Mouse (Mus musculus): Measurements from ENCODE around the gene Jarid2. TPM values are rescaled to one million over a fixed set of nuclear protein-coding genes. Genes with fewer than 3 reads are reported as not detected.

Jarid2 gene
- polyA plus RNA-seq, 1 experiment from 2014 or later, result 21.6 TPM

GRCm38 (mm10) chr13:44734441-44734840 lies 5.2 kb downstream of the Jarid2 start:
- Histone ChIP-seq H3K9me3 (replicated peaks; ENCODE audit: control insufficient read depth, low read length) (no peaks in the 10 kb centered on the region), H3K27me3 (ENCODE audit: control insufficient read depth, insufficient read depth, low read length) (no peaks in the 10 kb centered on the region), H3K4me1 (ENCODE audit: control insufficient read depth, insufficient read depth, low read length) (peaks cover 24% of the 10 kb centered on the region), H3K9ac (ENCODE audit: low read length) (peak overlapping the region; percentile 88), H3K4me2 (ENCODE audit: low read depth, low read length) (peak overlapping the region; percentile 83), H3K36me3 (ENCODE audit: control insufficient read depth, insufficient read depth) (no peaks in the 10 kb centered on the region), H3K4me3 (ENCODE audit: low read length) (peak overlapping the region; percentile 76), H3K27ac (ENCODE audit: low read length) (peak overlapping the region; percentile 95)
- 47% methylated on average over 5 of the region's 5 CpGs for WGBS
- ATAC-seq (replicated peaks; ENCODE audit: extremely low read depth, insufficient read depth, low FRiP score), result no peak

GRCm38 (mm10) chr13:44735088-44735690 lies 5.9 kb downstream of the Jarid2 start:
- no peaks in the 10 kb centered on the region for H3K9me3 ChIP-seq (replicated peaks; ENCODE audit: control insufficient read depth, low read length)
- no peak overlapping the region for H3K9ac ChIP-seq (ENCODE audit: low read length)
- H3K27me3 ChIP-seq (ENCODE audit: control insufficient read depth, insufficient read depth, low read length), result no peaks in the 10 kb centered on the region
- 21% methylated on average over 1 of the region's 1 CpGs for WGBS
- H3K4me3 ChIP-seq (ENCODE audit: low read length), result no peak overlapping the region
- no peak for ATAC-seq (replicated peaks; ENCODE audit: extremely low read depth, insufficient read depth, low FRiP score)
- peaks cover 22% of the 10 kb centered on the region for H3K4me1 ChIP-seq (ENCODE audit: control insufficient read depth, insufficient read depth, low read length)
- H3K4me2 ChIP-seq (ENCODE audit: low read depth, low read length), result no peak overlapping the region
- no peaks in the 10 kb centered on the region for H3K36me3 ChIP-seq (ENCODE audit: control insufficient read depth, insufficient read depth)
- peak overlapping the region; percentile 7; the same call in 1 of the 2 replicates for H3K27ac ChIP-seq (ENCODE audit: low read length)

- H3K4me1 ChIP-seq (ENCODE audit: control insufficient read depth, insufficient read depth, low read length), result peaks cover 25% of the 10 kb centered on the region
- WGBS, result 58% methylated on average over 1 of the region's 1 CpGs
These were observed 8.0 kb downstream of the Jarid2 start for GRCm38 (mm10) chr13:44737297-44737696.

GRCm38 (mm10) chr13:44751780-44752179 lies 22.5 kb downstream of the Jarid2 start:
- 74% methylated on average over 3 of the region's 3 CpGs for WGBS
- no peaks in the 10 kb centered on the region for H3K27me3 ChIP-seq (ENCODE audit: control insufficient read depth, insufficient read depth, low read length)
- no peak overlapping the region for H3K27ac ChIP-seq (ENCODE audit: low read length)
- no peak for ATAC-seq (replicated peaks; ENCODE audit: extremely low read depth, insufficient read depth, low FRiP score)
- peaks cover 25% of the 10 kb centered on the region for H3K4me1 ChIP-seq (ENCODE audit: control insufficient read depth, insufficient read depth, low read length)
- H3K36me3 ChIP-seq (ENCODE audit: control insufficient read depth, insufficient read depth), result no peaks in the 10 kb centered on the region
- H3K9me3 ChIP-seq (replicated peaks; ENCODE audit: control insufficient read depth, low read length), result no peaks in the 10 kb centered on the region
- H3K4me3 ChIP-seq (ENCODE audit: low read length), result no peak overlapping the region
- H3K4me2 ChIP-seq (ENCODE audit: low read depth, low read length), result no peak overlapping the region
- H3K9ac ChIP-seq (ENCODE audit: low read length), result no peak overlapping the region

More at GRCm38 (mm10) chr13:44737297-44737696, 8.0 kb downstream of the Jarid2 start:
- no peak for ATAC-seq (replicated peaks; ENCODE audit: extremely low read depth, insufficient read depth, low FRiP score)
- Histone ChIP-seq H3K9me3 (replicated peaks; ENCODE audit: control insufficient read depth, low read length) (no peaks in the 10 kb centered on the region), H3K27ac (ENCODE audit: low read length) (no peak overlapping the region), H3K4me2 (ENCODE audit: low read depth, low read length) (no peak overlapping the region), H3K4me3 (ENCODE audit: low read length) (no peak overlapping the region), H3K27me3 (ENCODE audit: control insufficient read depth, insufficient read depth, low read length) (no peaks in the 10 kb centered on the region), H3K36me3 (ENCODE audit: control insufficient read depth, insufficient read depth) (no peaks in the 10 kb centered on the region), H3K9ac (ENCODE audit: low read length) (no peak overlapping the region)

- Histone ChIP-seq H3K4me1 (ENCODE audit: control insufficient read depth, insufficient read depth, low read length) (peaks cover 13% of the 10 kb centered on the region), H3K27me3 (ENCODE audit: control insufficient read depth, insufficient read depth, low read length) (no peaks in the 10 kb centered on the region), H3K9me3 (replicated peaks; ENCODE audit: control insufficient read depth, low read length) (no peaks in the 10 kb centered on the region), H3K4me2 (ENCODE audit: low read depth, low read length) (no peak overlapping the region), H3K9ac (ENCODE audit: low read length) (no peak overlapping the region), H3K27ac (ENCODE audit: low read length) (no peak overlapping the region), H3K36me3 (ENCODE audit: control insufficient read depth, insufficient read depth) (no peaks in the 10 kb centered on the region), H3K4me3 (ENCODE audit: low read length) (no peak overlapping the region)
- ATAC-seq (replicated peaks; ENCODE audit: extremely low read depth, insufficient read depth, low FRiP score), result no peak
- WGBS, result 87% methylated on average over 2 of the region's 2 CpGs
These were observed 23.9 kb downstream of the Jarid2 start for GRCm38 (mm10) chr13:44753206-44753605.

- 31% methylated on average over 5 of the region's 5 CpGs for whole genome bisulfite sequencing
- no peak for ATAC-seq (replicated peaks; ENCODE audit: extremely low read depth, insufficient read depth, low FRiP score)
- Histone ChIP-seq H3K27ac (ENCODE audit: low read length) (0 out of 2 replicates have a peak overlapping the region, but pooled peaks have one; percentile 7), H3K4me3 (ENCODE audit: low read length) (no peak overlapping the region), H3K4me2 (ENCODE audit: low read depth, low read length) (no peak overlapping the region), H3K4me1 (ENCODE audit: control insufficient read depth, insufficient read depth, low read length) (peaks cover 15% of the 10 kb centered on the region), H3K27me3 (ENCODE audit: control insufficient read depth, insufficient read depth, low read length) (no peaks in the 10 kb centered on the region), H3K9me3 (replicated peaks; ENCODE audit: control insufficient read depth, low read length) (no peaks in the 10 kb centered on the region), H3K36me3 (ENCODE audit: control insufficient read depth, insufficient read depth) (no peaks in the 10 kb centered on the region), H3K9ac (ENCODE audit: low read length) (no peak overlapping the region)
These were observed 26.2 kb downstream of the Jarid2 start for GRCm38 (mm10) chr13:44755434-44755833.

GRCm38 (mm10) chr13:44758750-44759149 lies 29.5 kb downstream of the Jarid2 start:
- Histone ChIP-seq H3K27me3 (ENCODE audit: control insufficient read depth, insufficient read depth, low read length) (no peaks in the 10 kb centered on the region), H3K4me3 (ENCODE audit: low read length) (no peak overlapping the region), H3K27ac (ENCODE audit: low read length) (no peak overlapping the region), H3K4me2 (ENCODE audit: low read depth, low read length) (no peak overlapping the region), H3K9me3 (replicated peaks; ENCODE audit: control insufficient read depth, low read length) (no peaks in the 10 kb centered on the region), H3K9ac (ENCODE audit: low read length) (no peak overlapping the region), H3K4me1 (ENCODE audit: control insufficient read depth, insufficient read depth, low read length) (peaks cover 17% of the 10 kb centered on the region), H3K36me3 (ENCODE audit: control insufficient read depth, insufficient read depth) (no peaks in the 10 kb centered on the region)
- no peak for ATAC-seq (replicated peaks; ENCODE audit: extremely low read depth, insufficient read depth, low FRiP score)
- WGBS, result 50% methylated on average over 1 of the region's 1 CpGs

GRCm38 (mm10) chr13:44760761-44761160 lies 31.5 kb downstream of the Jarid2 start:
- H3K27ac ChIP-seq (ENCODE audit: low read length), result no peak overlapping the region
- no peak overlapping the region for H3K4me3 ChIP-seq (ENCODE audit: low read length)
- no peak overlapping the region for H3K9ac ChIP-seq (ENCODE audit: low read length)
- no peaks in the 10 kb centered on the region for H3K9me3 ChIP-seq (replicated peaks; ENCODE audit: control insufficient read depth, low read length)
- H3K36me3 ChIP-seq (ENCODE audit: control insufficient read depth, insufficient read depth), result no peaks in the 10 kb centered on the region
- no peaks in the 10 kb centered on the region for H3K27me3 ChIP-seq (ENCODE audit: control insufficient read depth, insufficient read depth, low read length)
- 94% methylated on average over 1 of the region's 1 CpGs for WGBS
- peaks cover 10% of the 10 kb centered on the region for H3K4me1 ChIP-seq (ENCODE audit: control insufficient read depth, insufficient read depth, low read length)
- no peak overlapping the region for H3K4me2 ChIP-seq (ENCODE audit: low read depth, low read length)
- ATAC-seq (replicated peaks; ENCODE audit: extremely low read depth, insufficient read depth, low FRiP score), result no peak

GRCm38 (mm10) chr13:44763068-44763467 lies 33.8 kb downstream of the Jarid2 start:
- 68% methylated on average over 3 of the region's 3 CpGs for WGBS
- Histone ChIP-seq H3K36me3 (ENCODE audit: control insufficient read depth, insufficient read depth) (no peaks in the 10 kb centered on the region), H3K27ac (ENCODE audit: low read length) (no peak overlapping the region), H3K9ac (ENCODE audit: low read length) (no peak overlapping the region), H3K27me3 (ENCODE audit: control insufficient read depth, insufficient read depth, low read length) (no peaks in the 10 kb centered on the region), H3K4me2 (ENCODE audit: low read depth, low read length) (no peak overlapping the region), H3K4me1 (ENCODE audit: control insufficient read depth, insufficient read depth, low read length) (peaks cover 12% of the 10 kb centered on the region), H3K9me3 (replicated peaks; ENCODE audit: control insufficient read depth, low read length) (no peaks in the 10 kb centered on the region), H3K4me3 (ENCODE audit: low read length) (no peak overlapping the region)
- ATAC-seq (replicated peaks; ENCODE audit: extremely low read depth, insufficient read depth, low FRiP score), result no peak
